Mouse (Mus musculus): Measurements from ENCODE around the gene Cdyl2. TPM values are rescaled to one million over a fixed set of nuclear protein-coding genes. Genes with fewer than 3 reads are reported as not detected.

Gene Cdyl2
- polyA plus RNA-seq (2014; fragmentation: Illumina TruSeq; extraction: RNeasy Lipid Tissue Mini Kit (QIAGEN cat#74804); ENCODE audit: low read depth, low replicate concordance), result 1.9 TPM

GRCm38 (mm10) chr8:116732684-116733647, at the start of gene Cdyl2:
TSS of gene Cdyl2 (minus strand) at chr8:116732991.

Other genes starting within 250 kb of the Cdyl2 start
- not detected for gene Dynlrb2, start 228.0 kb downstream of the Cdyl2 start, polyA plus RNA-seq (2014; fragmentation: Illumina TruSeq; extraction: RNeasy Lipid Tissue Mini Kit (QIAGEN cat#74804); ENCODE audit: low read depth, low replicate concordance)
- 61.2 TPM for gene Cmc2, start 188.5 kb upstream of the Cdyl2 start, polyA plus RNA-seq (2014; fragmentation: Illumina TruSeq; extraction: RNeasy Lipid Tissue Mini Kit (QIAGEN cat#74804); ENCODE audit: low read depth, low replicate concordance)
- 1.1 TPM for gene Cenpn, start 188.7 kb upstream of the Cdyl2 start, polyA plus RNA-seq (2014; fragmentation: Illumina TruSeq; extraction: RNeasy Lipid Tissue Mini Kit (QIAGEN cat#74804); ENCODE audit: low read depth, low replicate concordance)
- 13.1 TPM for gene Atmin, start 210.4 kb upstream of the Cdyl2 start, polyA plus RNA-seq (2014; fragmentation: Illumina TruSeq; extraction: RNeasy Lipid Tissue Mini Kit (QIAGEN cat#74804); ENCODE audit: low read depth, low replicate concordance)
- 0.37 TPM for gene 1700030J22Rik, start 246.0 kb upstream of the Cdyl2 start, polyA plus RNA-seq (2014; fragmentation: Illumina TruSeq; extraction: RNeasy Lipid Tissue Mini Kit (QIAGEN cat#74804); ENCODE audit: low read depth, low replicate concordance)

All from heart, adult 10 weeks (tissue).